Mouse (Mus musculus) MEL (cell line): ENCODE measurements around the gene Purb. TPM values are rescaled to one million over a fixed set of nuclear protein-coding genes. Genes with fewer than 3 reads are reported as not detected.

ENCODE experiments used
- DNase-seq: peaks from one replicate; pipeline ENCODE4 v3.0.0; 2011; ENCODE audit warnings: low read depth, low spot score
- H3K27ac ChIP-seq: 2 replicates; pipeline ENCODE4 v1.5.1; 2012; ENCODE audit warnings: low read depth, mild to moderate bottlenecking, control low read depth, low read length, moderate library complexity; ENCODE audit not compliant: control insufficient read depth
- H3K27me3 ChIP-seq, 2 experiments: fragments of 150-350 bp in 1 of 2; sonication (generic) in 1 of 2; 2 replicates each; pipeline ENCODE4 v1.6.1; 2012; ENCODE audit warnings: low read length in 2 of 2, mild to moderate bottlenecking in 2 of 2, improper control_type of control experiment in 1 of 2, moderate library complexity in 1 of 2; ENCODE audit not compliant: insufficient read depth in 2 of 2, control insufficient read depth in 1 of 2
- H3K36me3 ChIP-seq, 2 experiments: 2 replicates each; pipeline ENCODE4 v1.6.1; 2012 to 2014; ENCODE audit warnings: low read length in 2 of 2, improper control_type of control experiment in 1 of 2, inconsistent platforms in 1 of 2, mild to moderate bottlenecking in 1 of 2; ENCODE audit not compliant: insufficient read depth in 2 of 2, control insufficient read depth in 1 of 2
- H3K4me1 ChIP-seq, 2 experiments: fragments of 150-350 bp in 1 of 2; sonication (generic) in 1 of 2; 2 replicates each; pipeline ENCODE4 v1.6.1; 2012; ENCODE audit warnings: low read length in 2 of 2, improper control_type of control experiment in 1 of 2, mild to moderate bottlenecking in 1 of 2; ENCODE audit not compliant: insufficient read depth in 2 of 2, control insufficient read depth in 1 of 2
- H3K4me3 ChIP-seq, 2 experiments: fragments of 150-350 bp in 1 of 2; sonication (generic) in 1 of 2; 2 replicates each; pipeline ENCODE4 v1.5.1; 2012; ENCODE audit warnings: low read depth in 2 of 2, low read length in 2 of 2, mild to moderate bottlenecking in 2 of 2, moderate library complexity in 2 of 2, control low read depth in 1 of 2, improper control_type of control experiment in 1 of 2; ENCODE audit not compliant: control insufficient read depth in 1 of 2, insufficient read depth in 1 of 2
- H3K79me2 ChIP-seq: 2 replicates; pipeline ENCODE4 v1.6.1; 2012; ENCODE audit warnings: mild to moderate bottlenecking, low read length, moderate library complexity; ENCODE audit not compliant: control insufficient read depth, poor library complexity, insufficient read depth
- H3K9ac ChIP-seq: 2 replicates; pipeline ENCODE4 v1.6.1; 2012; ENCODE audit warnings: low read depth, mild to moderate bottlenecking, control low read depth, low read length, moderate library complexity; ENCODE audit not compliant: control insufficient read depth, poor library complexity, severe bottlenecking
- H3K9me3 ChIP-seq: fragments of 150-350 bp; sonication (generic); replicated peaks from 2 replicates; pipeline ENCODE4 v1.6.1; 2012; ENCODE audit warnings: mild to moderate bottlenecking, low read length, improper control_type of control experiment, moderate library complexity; ENCODE audit not compliant: insufficient read depth
- BHLHE40 ChIP-seq: IDR thresholded peaks from 2 replicates; pipeline ENCODE4 v1.6.1; 2012; ENCODE audit warnings: low read depth, mild to moderate bottlenecking, inconsistent platforms, low read length, improper control_type of control experiment, borderline replicate concordance
- CHD1 ChIP-seq: IDR thresholded peaks from 2 replicates; pipeline ENCODE4 v1.6.1; 2012; ENCODE audit warnings: low read depth, mild to moderate bottlenecking, inconsistent platforms, low read length, improper control_type of control experiment
- CHD2 ChIP-seq: IDR thresholded peaks from 2 replicates; pipeline ENCODE4 v1.6.1; 2011; ENCODE audit warnings: low read length, improper control_type of control experiment
- CTCF ChIP-seq, 3 experiments: IDR thresholded peaks in 2 of 3; conservative IDR thresholded peaks in 1 of 3; 2 replicates each; pipeline ENCODE4 v1.5.1; 2011 to 2012; ENCODE audit warnings: low read length in 3 of 3, low read depth in 2 of 3, mild to moderate bottlenecking in 2 of 3, improper control_type of control experiment in 1 of 3, inconsistent platforms in 1 of 3, mixed read lengths in 1 of 3, moderate library complexity in 1 of 3; ENCODE audit not compliant: control insufficient read depth in 1 of 3, insufficient read depth in 1 of 3, poor library complexity in 1 of 3, severe bottlenecking in 1 of 3
- E2F4 ChIP-seq: IDR thresholded peaks from 2 replicates; pipeline ENCODE4 v1.6.1; 2011; ENCODE audit warnings: low read depth, low read length, improper control_type of control experiment, borderline replicate concordance
- ELF1 ChIP-seq: IDR thresholded peaks from 2 replicates; pipeline ENCODE4 v1.6.1; 2014; ENCODE audit warnings: low read depth, mild to moderate bottlenecking, inconsistent platforms, low read length, improper control_type of control experiment, moderate library complexity
- EP300 ChIP-seq, 2 experiments: IDR thresholded peaks; 2 replicates each; pipeline ENCODE4 v1.6.1; 2011; ENCODE audit warnings: improper control_type of control experiment in 2 of 2, low read length in 2 of 2, low read depth in 1 of 2, mild to moderate bottlenecking in 1 of 2
- ETS1 ChIP-seq: IDR thresholded peaks from 2 replicates; pipeline ENCODE4 v1.6.1; 2012; ENCODE audit warnings: low read depth, mild to moderate bottlenecking, inconsistent platforms, low read length, improper control_type of control experiment, moderate library complexity
- GATA1 ChIP-seq: IDR thresholded peaks from 2 replicates; pipeline ENCODE4 v1.6.1; 2011; ENCODE audit warnings: low read depth, low read length, improper control_type of control experiment
- HCFC1 ChIP-seq: IDR thresholded peaks from 2 replicates; pipeline ENCODE4 v1.6.1; 2012; ENCODE audit warnings: low read depth, mild to moderate bottlenecking, inconsistent platforms, low read length, improper control_type of control experiment, moderate library complexity
- MEF2A ChIP-seq: IDR thresholded peaks from 2 replicates; pipeline ENCODE4 v1.6.1; 2014; ENCODE audit warnings: low read depth, mild to moderate bottlenecking, inconsistent platforms, low read length, improper control_type of control experiment; ENCODE audit not compliant: poor library complexity, insufficient replicate concordance, severe bottlenecking; ENCODE audit errors: extremely low read depth
- MXI1 ChIP-seq: IDR thresholded peaks from 2 replicates; pipeline ENCODE4 v1.6.1; 2011; ENCODE audit warnings: mild to moderate bottlenecking, low read depth, low read length, improper control_type of control experiment
- MYC ChIP-seq: IDR thresholded peaks from 2 replicates; pipeline ENCODE4 v1.6.1; 2011; ENCODE audit warnings: low read depth, mild to moderate bottlenecking, low read length, improper control_type of control experiment, moderate library complexity
- NELFE ChIP-seq: IDR thresholded peaks from 2 replicates; pipeline ENCODE4 v1.6.1; 2011; ENCODE audit warnings: low read depth, low read length, improper control_type of control experiment
- NRF1 ChIP-seq: IDR thresholded peaks from 2 replicates; pipeline ENCODE4 v1.6.1; 2014; ENCODE audit warnings: low read depth, mild to moderate bottlenecking, inconsistent platforms, low read length, improper control_type of control experiment, moderate library complexity; ENCODE audit not compliant: poor library complexity, insufficient read depth, severe bottlenecking
- RAD21 ChIP-seq: IDR thresholded peaks from 2 replicates; pipeline ENCODE4 v1.6.1; 2011; ENCODE audit warnings: mild to moderate bottlenecking, low read depth, low read length, improper control_type of control experiment
- RCOR1 ChIP-seq: IDR thresholded peaks from 2 replicates; pipeline ENCODE4 v1.6.1; 2012; ENCODE audit warnings: low read depth, mild to moderate bottlenecking, inconsistent platforms, low read length, improper control_type of control experiment
- SIN3A ChIP-seq: IDR thresholded peaks from 2 replicates; pipeline ENCODE4 v1.6.1; 2012; ENCODE audit warnings: low read length, improper control_type of control experiment, inconsistent platforms
- SMC3 ChIP-seq: IDR thresholded peaks from 2 replicates; pipeline ENCODE4 v1.6.1; 2011; ENCODE audit warnings: low read depth, low read length, improper control_type of control experiment
- TAL1 ChIP-seq: IDR thresholded peaks from 2 replicates; pipeline ENCODE4 v1.6.1; 2012; ENCODE audit warnings: mild to moderate bottlenecking, inconsistent platforms, low read length, moderate library complexity, mixed read lengths
- TCF12 ChIP-seq: IDR thresholded peaks from 2 replicates; pipeline ENCODE4 v1.6.1; 2014; ENCODE audit warnings: low read depth, mild to moderate bottlenecking, inconsistent platforms, low read length, improper control_type of control experiment, moderate library complexity
- UBTF ChIP-seq: IDR thresholded peaks from 2 replicates; pipeline ENCODE4 v1.6.1; 2012; ENCODE audit warnings: low read depth, mild to moderate bottlenecking, inconsistent platforms, low read length, improper control_type of control experiment, moderate library complexity, borderline replicate concordance; ENCODE audit not compliant: insufficient read depth
- USF1 ChIP-seq: IDR thresholded peaks from 2 replicates; pipeline ENCODE4 v1.6.1; 2014; ENCODE audit warnings: low read depth, mild to moderate bottlenecking, inconsistent platforms, low read length, improper control_type of control experiment, moderate library complexity
- ZC3H11A ChIP-seq: IDR thresholded peaks from 2 replicates; pipeline ENCODE4 v1.6.1; 2012; ENCODE audit warnings: low read depth, mild to moderate bottlenecking, inconsistent platforms, low read length, improper control_type of control experiment
- ZKSCAN1 ChIP-seq: IDR thresholded peaks from 2 replicates; pipeline ENCODE4 v1.6.1; 2012; ENCODE audit warnings: low read depth, mild to moderate bottlenecking, inconsistent platforms, low read length, improper control_type of control experiment, moderate library complexity
- polyA plus RNA-seq, 2 experiments: library from polyadenylated mRNA; stranded (reverse) in 1 of 2; unstranded in 1 of 2; fragments of >175 nt in 1 of 2; fragments of >200 nt in 1 of 2; gene quantifications; 2 replicates each; pipeline versions ENCODE4 v1.2.1 to v1.2.4; 2012; ENCODE audit warnings: low replicate concordance in 2 of 2, low read depth in 1 of 2; ENCODE audit not compliant: insufficient read length in 2 of 2, insufficient read depth in 1 of 2, missing spikeins in 1 of 2
- total RNA-seq: library from RNA; depleted of rRNA; stranded (reverse); fragments of 300-350 nt; gene quantifications from 2 replicates; pipeline ENCODE4 v1.2.3, GENCODE M21; 2012

The Purb gene
- total and polyA plus RNA-seq, 3 experiments: 23.1 to 33.9 (median 32.7) TPM

DNA sequence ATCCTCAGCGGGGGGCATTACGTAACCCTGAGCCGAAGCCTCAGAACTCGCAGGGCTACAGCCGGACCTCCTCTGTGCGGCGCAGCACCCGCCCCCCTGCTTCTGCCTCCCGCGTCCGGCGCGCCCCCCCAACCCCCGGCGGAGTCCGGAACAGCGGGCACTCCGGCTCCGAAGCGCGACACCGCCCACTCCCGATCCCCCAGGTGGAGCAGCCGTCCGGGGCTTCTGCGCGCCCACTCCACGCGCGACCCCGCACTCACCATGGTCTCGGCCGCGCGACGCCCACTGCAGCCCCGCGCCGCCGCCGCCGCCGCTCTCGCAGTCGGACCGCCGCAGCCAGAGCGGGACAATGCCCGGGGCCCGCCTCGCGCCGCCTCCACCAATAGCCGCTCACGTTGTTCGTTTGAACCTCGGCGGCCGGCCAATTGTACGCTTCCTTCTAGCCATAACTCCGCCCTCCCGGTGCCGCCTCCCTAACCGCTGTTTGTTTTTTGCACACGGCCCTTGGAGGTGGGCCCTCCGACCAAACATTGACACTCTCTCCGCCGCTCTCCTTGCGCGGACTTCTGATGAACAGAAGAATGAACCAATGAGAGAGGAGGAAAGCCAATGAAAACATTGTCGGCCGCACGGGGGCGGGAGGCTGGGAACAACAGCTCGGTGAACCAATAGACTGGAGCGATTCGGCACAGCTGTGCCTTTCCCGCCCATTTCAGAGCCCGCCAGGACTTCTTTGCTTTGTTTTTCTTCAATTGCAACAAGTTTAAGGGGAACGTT, 31.5 kb downstream of the Purb start, which contains the start of gene H2afv (continued):
- TF ChIP-seq GATA1: no peak
- TF ChIP-seq EP300 (IDR thresholded peaks at IDR 0.05; ENCODE audit: low read depth in 1 of 2, low read length in 2 of 2): no peak; a peak in 1 of 4 replicates
- no peak; the same call in 1 of the 2 replicates for TF ChIP-seq NRF1
- peak in 1 of 3 experiments; percentile 3; a peak in 1 of 6 replicates for TF ChIP-seq CTCF (IDR thresholded peaks at IDR 0.05 in 2 of 3, conservative IDR thresholded peaks at IDR 0.05 in 1 of 3; ENCODE audit: control insufficient read depth in 1 of 3, insufficient read depth in 1 of 3, low read depth in 2 of 3, low read length in 3 of 3, poor library complexity in 1 of 3, severe bottlenecking in 1 of 3)
- no peak for TF ChIP-seq MEF2A
- 0 out of 2 replicates have a peak, but pooled peaks have one; percentile 5 for TF ChIP-seq USF1
- no peak for TF ChIP-seq MYC
- TF ChIP-seq ZKSCAN1: no peak
- no peak for TF ChIP-seq BHLHE40
- TF ChIP-seq SMC3: no peak
- peak; percentile 39; the same call in 1 of the 2 replicates for TF ChIP-seq CHD2
- peak; percentile 36; the same call in 1 of the 2 replicates for TF ChIP-seq ELF1
- TF ChIP-seq TCF12: no peak
- TF ChIP-seq ETS1: peak; percentile 69; the same call in 1 of the 2 replicates
- no peak for TF ChIP-seq RCOR1
- TF ChIP-seq UBTF: 0 out of 2 replicates have a peak, but pooled peaks have one; percentile 25
- TF ChIP-seq CHD1: no peak
- TF ChIP-seq NELFE: peak; percentile 62

GRCm38 (mm10) chr11:6443727-6444076, 32.0 kb downstream of the Purb start:
- Histone ChIP-seq H3K79me2 (peaks cover 2% of the 10 kb centered on the region), H3K9me3 (no peaks in the 10 kb centered on the region), H3K9ac (peak overlapping the region; percentile 91), H3K27me3 (no peaks in the 10 kb centered on the region), H3K4me3 (peak overlapping the region; percentile 78 to 91), H3K4me1 (peaks cover 5 to 7% of the 10 kb centered on the region in 2 experiments; a peak in 2 of 4 replicates), H3K36me3 (peaks cover 4 to 11% of the 10 kb centered on the region in 2 experiments), H3K27ac (peak overlapping the region; percentile 76)
- TF ChIP-seq HCFC1 (no peak), UBTF (peak; percentile 71; the same call in 1 of the 2 replicates), ZC3H11A (no peak), NELFE (no peak), USF1 (0 out of 2 replicates have a peak, but pooled peaks have one; percentile 16), SIN3A (no peak), TCF12 (no peak), GATA1 (peak; percentile 56; the same call in 1 of the 2 replicates), CHD1 (no peak; the same call in 1 of the 2 replicates), TAL1 (no peak), E2F4 (no peak), CTCF (IDR thresholded peaks at IDR 0.05 in 2 of 3, conservative IDR thresholded peaks at IDR 0.05 in 1 of 3; ENCODE audit: control insufficient read depth in 1 of 3, insufficient read depth in 1 of 3, low read depth in 2 of 3, low read length in 3 of 3, poor library complexity in 1 of 3, severe bottlenecking in 1 of 3) (no peak), EP300 (IDR thresholded peaks at IDR 0.05; ENCODE audit: low read depth in 1 of 2, low read length in 2 of 2) (peak in 1 of 2 experiments; percentile 3; a peak in 1 of 4 replicates), RAD21 (no peak), MXI1 (no peak), MEF2A (peak; percentile 7; the same call in 1 of the 2 replicates)
- no peak for DNase-seq
